Mouse (Mus musculus): ENCODE results near the gene Mthfsd.

The Mthfsd gene

GRCm38 (mm10) chr8:121074108-121074847, 33.9 kb downstream of the Mthfsd start:
- DNase-seq (ENCODE audit: low read depth in 1 of 2, low spot score in 2 of 2) = no peak

GRCm38 (mm10) chr8:121073174-121074107, 34.8 kb downstream of the Mthfsd start:
- no peak for DNase-seq (ENCODE audit: low read depth in 1 of 2, low spot score in 2 of 2)

- no peak for DNase-seq (ENCODE audit: low read depth in 1 of 2, low spot score in 2 of 2)
Measured at GRCm38 (mm10) chr8:121072406-121073130, 35.6 kb downstream of the Mthfsd start.

GRCm38 (mm10) chr8:121071454-121071853, 36.7 kb downstream of the Mthfsd start:
- no peak for DNase-seq (ENCODE audit: low read depth in 1 of 2, low spot score in 2 of 2)

- no peak for DNase-seq (ENCODE audit: low read depth in 1 of 2, low spot score in 2 of 2)
Measured at GRCm38 (mm10) chr8:121063649-121064048, 44.5 kb downstream of the Mthfsd start.

- DNase-seq (ENCODE audit: low read depth in 1 of 2, low spot score in 2 of 2) = no peak
Measured at GRCm38 (mm10) chr8:121062521-121062920, 45.7 kb downstream of the Mthfsd start.

- DNase-seq (ENCODE audit: low read depth in 1 of 2, low spot score in 2 of 2) = no peak
Measured at GRCm38 (mm10) chr8:121059098-121059497, 49.1 kb downstream of the Mthfsd start.

- no peak for DNase-seq (ENCODE audit: low read depth in 1 of 2, low spot score in 2 of 2)
Measured at GRCm38 (mm10) chr8:121058081-121058480, 50.1 kb downstream of the Mthfsd start.

GRCm38 (mm10) chr8:121047441-121047840, 60.8 kb downstream of the Mthfsd start:
- DNase-seq (ENCODE audit: low read depth in 1 of 2, low spot score in 2 of 2) = no peak

GRCm38 (mm10) chr8:121043719-121044440, 64.3 kb downstream of the Mthfsd start:
- no peak for DNase-seq (ENCODE audit: low read depth in 1 of 2, low spot score in 2 of 2)

Measured in monocyte, adult 2 months (primary cell).